Mouse (Mus musculus): Measurements from ENCODE around the gene Calr4. TPM values are rescaled to one million over a fixed set of nuclear protein-coding genes. Genes with fewer than 3 reads are reported as not detected.

The Calr4 gene
- polyA plus RNA-seq (2015; fragmentation: Nextera tagmentation; extraction: Ambion mirVana), result 0.09 and 0.13 TPM in 2 replicates

DNA sequence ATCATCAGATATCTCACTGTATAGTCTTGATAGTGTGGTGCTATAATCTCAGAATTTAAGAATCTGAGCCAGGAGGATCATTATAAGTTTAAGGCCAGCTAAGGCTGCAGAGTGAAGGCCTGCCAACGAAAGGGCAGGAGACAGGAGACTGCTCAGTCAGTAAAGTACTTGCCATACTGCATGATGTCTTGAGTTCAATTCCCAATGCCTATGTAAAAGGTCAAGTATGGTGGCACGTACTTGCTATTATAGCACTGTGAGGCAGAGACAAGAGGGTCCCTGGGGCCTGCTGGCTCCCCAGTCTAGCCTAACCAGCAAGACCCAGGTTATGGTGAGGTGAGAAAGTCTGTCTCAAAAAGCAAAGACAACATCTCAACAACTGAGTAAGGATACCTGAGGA lies at the start of gene Calr4:
TSS of gene Calr4 (plus strand) at position 301 of the 400 bp plus-strand sequence.
- no peak for DNase-seq (ENCODE audit: low spot score)

- no peak for DNase-seq (ENCODE audit: low spot score)
These were observed 48.5 kb upstream of the Calr4 start for GRCm38 (mm10) chr4:109185616-109186405.

GRCm38 (mm10) chr4:109191598-109191997 lies 42.7 kb upstream of the Calr4 start:
- no peak for DNase-seq (ENCODE audit: low spot score)

GRCm38 (mm10) chr4:109193886-109194285 lies 40.4 kb upstream of the Calr4 start:
- DNase-seq (ENCODE audit: low spot score), result no peak

- DNase-seq (ENCODE audit: low spot score), result no peak
These were observed 38.2 kb upstream of the Calr4 start for GRCm38 (mm10) chr4:109195900-109196629.

- DNase-seq (ENCODE audit: low spot score), result no peak
These were observed 35.2 kb upstream of the Calr4 start for GRCm38 (mm10) chr4:109199069-109199468.

DNA sequence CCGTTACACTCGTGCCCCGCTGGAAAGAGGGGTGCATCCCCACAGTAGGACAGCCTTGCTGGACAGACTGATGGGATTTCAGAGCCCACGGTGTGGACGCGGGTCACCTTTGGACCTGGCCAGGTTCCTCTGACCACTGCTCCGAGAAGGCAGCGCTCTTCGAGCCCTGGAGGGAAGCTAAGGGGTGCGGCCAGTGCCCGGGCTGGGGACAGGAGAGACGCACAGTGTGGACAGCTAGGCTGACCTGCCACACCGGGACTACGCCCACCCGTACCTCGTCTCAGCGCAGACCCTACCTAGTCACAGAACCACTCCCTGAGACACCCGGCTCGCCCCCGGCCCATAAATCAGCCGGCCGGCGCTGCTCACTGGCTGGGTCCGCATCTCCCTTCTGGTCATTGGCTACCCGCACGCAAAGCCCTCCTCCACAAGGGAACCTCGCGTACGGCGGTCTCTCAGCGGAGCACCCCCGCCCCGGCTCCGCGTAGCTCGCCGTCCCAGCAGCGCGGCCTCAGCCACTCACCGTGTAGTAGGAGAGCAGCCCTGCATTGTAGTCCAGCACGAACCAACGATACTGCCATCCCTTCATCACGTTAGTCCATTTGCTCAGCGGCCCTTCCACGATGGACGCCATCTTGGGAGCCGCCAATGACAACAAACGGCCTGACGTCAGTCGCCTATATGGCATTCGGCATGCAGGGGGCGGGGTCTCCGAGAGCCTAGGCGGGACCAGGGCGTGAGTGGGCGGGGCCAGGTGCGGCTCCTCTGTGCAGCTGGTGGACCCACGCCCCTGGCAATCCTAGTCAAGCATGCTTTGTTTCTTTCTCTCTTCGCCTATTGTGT lies 32.5 kb upstream of the Calr4 start, which contains the start of gene Osbpl9:
TSS of gene Osbpl9 (minus strand) at position 691 of the 843 bp plus-strand sequence.
- peak; percentile 97 for DNase-seq (ENCODE audit: low spot score)

DNA sequence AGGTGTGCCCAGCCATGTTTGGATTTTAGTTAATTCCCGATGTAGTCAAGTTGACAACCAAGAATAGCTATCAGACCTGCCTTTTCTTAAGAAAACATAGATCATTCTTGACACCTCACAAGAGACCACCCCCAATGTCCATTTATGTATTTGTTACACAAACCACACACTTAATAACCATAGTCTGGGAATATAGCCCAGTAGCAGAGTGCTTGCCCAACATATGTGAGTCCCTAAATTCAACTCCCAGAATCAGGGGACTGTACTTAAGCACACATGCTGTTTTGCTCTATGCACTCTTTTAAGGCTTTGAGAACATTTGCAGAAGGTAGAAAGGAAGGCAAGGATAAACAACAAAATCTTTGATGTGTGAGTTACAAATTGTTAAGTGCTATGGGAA lies 30.4 kb upstream of the Calr4 start:
- no peak for DNase-seq (ENCODE audit: low spot score)

- no peak for DNase-seq (ENCODE audit: low spot score)
These were observed 29.9 kb upstream of the Calr4 start for GRCm38 (mm10) chr4:109204416-109204815.

- DNase-seq (ENCODE audit: low spot score), result no peak
These were observed 26.8 kb upstream of the Calr4 start for GRCm38 (mm10) chr4:109207524-109207923.

GRCm38 (mm10) chr4:109210253-109210652 lies 24.0 kb upstream of the Calr4 start:
- DNase-seq (ENCODE audit: low spot score), result no peak

GRCm38 (mm10) chr4:109210881-109211280 lies 23.4 kb upstream of the Calr4 start:
- DNase-seq (ENCODE audit: low spot score), result no peak

GRCm38 (mm10) chr4:109213986-109214385 lies 20.3 kb upstream of the Calr4 start:
- DNase-seq (ENCODE audit: low spot score), result no peak

DNA sequence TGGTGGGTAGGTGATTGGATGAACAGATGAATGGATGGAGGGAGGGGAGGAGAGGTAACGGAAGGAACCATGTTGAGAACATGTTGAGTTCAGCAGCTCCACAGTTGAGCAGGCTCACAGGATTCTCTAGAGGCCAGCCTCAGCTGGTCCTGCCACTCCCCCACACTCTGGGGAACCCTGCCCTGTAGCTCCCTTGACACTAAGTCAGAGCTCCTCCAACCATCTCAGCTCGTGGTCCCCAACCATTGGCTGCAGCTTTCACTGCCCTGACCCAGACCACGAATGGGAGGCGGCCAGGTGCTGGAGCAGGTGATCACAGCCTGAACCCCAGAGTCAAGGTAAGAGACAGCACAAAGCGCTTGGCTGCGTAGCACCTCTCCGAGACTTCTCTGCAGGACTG lies 16.3 kb upstream of the Calr4 start:
- no peak for DNase-seq (ENCODE audit: low spot score)

GRCm38 (mm10) chr4:109220441-109220940 lies 13.8 kb upstream of the Calr4 start:
- no peak for DNase-seq (ENCODE audit: low spot score)

GRCm38 (mm10) chr4:109222001-109222400 lies 12.3 kb upstream of the Calr4 start:
- no peak for DNase-seq (ENCODE audit: low spot score)

- no peak for DNase-seq (ENCODE audit: low spot score)
These were observed 9.3 kb upstream of the Calr4 start for GRCm38 (mm10) chr4:109224762-109225552.

GRCm38 (mm10) chr4:109225606-109226005 lies 8.7 kb upstream of the Calr4 start:
- no peak for DNase-seq (ENCODE audit: low spot score)

DNA sequence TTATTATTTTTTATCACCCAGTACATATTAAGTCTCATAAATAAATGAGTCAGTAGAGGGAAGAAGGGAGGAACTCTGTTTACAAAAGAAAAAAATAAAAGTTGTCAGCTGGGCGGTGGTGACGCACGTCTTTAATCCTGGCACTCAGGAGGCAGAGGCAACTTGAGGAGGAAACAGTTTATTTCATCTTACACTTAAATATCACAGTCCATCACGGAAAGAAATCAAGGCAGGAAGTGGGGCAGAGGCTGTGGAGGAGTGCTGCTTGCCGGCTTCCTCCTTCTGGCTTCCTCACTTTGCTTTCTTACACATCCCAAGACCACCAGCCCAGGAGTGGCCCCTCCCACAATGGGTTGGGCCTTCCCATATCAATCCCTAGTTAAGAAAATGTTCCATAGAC lies 8.2 kb upstream of the Calr4 start:
- no peak for DNase-seq (ENCODE audit: low spot score)

- peak; percentile 58 for DNase-seq (ENCODE audit: low spot score)
These were observed 4.5 kb upstream of the Calr4 start for GRCm38 (mm10) chr4:109229766-109230279.

Data from thymus, postnatal 0 days (tissue).